Mouse (Mus musculus) neural tube, embryonic 11.5 days (tissue): ENCODE data around the gene Cercam. TPM values are rescaled to one million over a fixed set of nuclear protein-coding genes. Genes with fewer than 3 reads are reported as not detected.

Experiments
- ATAC-seq: fragments of 200-750 bp; cut with Nextera tagmentation; 2 replicates; pipeline ENCODE4 v1.8.0; 2017; ENCODE audit warnings: moderate number of reproducible peaks, mild to moderate bottlenecking, moderate TSS enrichment, moderate library complexity; ENCODE audit not compliant: insufficient read depth, low FRiP score, low TSS enrichment
- DNase-seq: peaks from one replicate; pipeline ENCODE4 v3.0.0-alpha.2; 2015; ENCODE audit warnings: low spot score
- H3K27ac ChIP-seq: fragments of 300-500 bp; sonication (generic); 2 replicates; pipeline ENCODE4 v1.5.1; 2014; ENCODE audit warnings: low read depth, mild to moderate bottlenecking, low read length
- H3K27me3 ChIP-seq: fragments of 300-500 bp; sonication (generic); 2 replicates; pipeline ENCODE4 v1.6.1; 2014; ENCODE audit warnings: mild to moderate bottlenecking, low read length, mixed read lengths; ENCODE audit not compliant: control insufficient read depth, insufficient read depth
- H3K36me3 ChIP-seq: fragments of 300-500 bp; sonication (generic); 2 replicates; pipeline ENCODE4 v1.6.1; 2014; ENCODE audit warnings: mild to moderate bottlenecking, low read length, moderate library complexity, mixed read lengths; ENCODE audit not compliant: control insufficient read depth, insufficient read depth
- H3K4me1 ChIP-seq: fragments of 300-500 bp; sonication (generic); 2 replicates; pipeline ENCODE4 v1.6.1; 2014; ENCODE audit warnings: low read length, mixed read lengths; ENCODE audit not compliant: control insufficient read depth, insufficient read depth
- H3K4me2 ChIP-seq: fragments of 300-500 bp; sonication (generic); 2 replicates; pipeline ENCODE4 v1.6.1; 2014; ENCODE audit warnings: low read depth, mild to moderate bottlenecking, moderate library complexity
- H3K4me3 ChIP-seq: fragments of 300-500 bp; sonication (generic); 2 replicates; pipeline ENCODE4 v1.5.1; 2014; ENCODE audit warnings: low read depth, low read length
- H3K9ac ChIP-seq: fragments of 300-500 bp; sonication (generic); 2 replicates; pipeline ENCODE4 v1.6.1; 2014; ENCODE audit warnings: mild to moderate bottlenecking, low read length
- H3K9me3 ChIP-seq: fragments of 300-500 bp; sonication (generic); 2 replicates; pipeline ENCODE4 v1.6.1; 2016; ENCODE audit warnings: low read length; ENCODE audit not compliant: control insufficient read depth
- WGBS: fragments of 180-500 bp; shearing (Covaris S2); extraction: QIAGEN DNeasy Blood & Tissue Kit; methylation state at CpG from one replicate; pipeline ENCODE4 v1.1.7; 2014; 5-methylcytosine and 5-hydroxymethylcytosine counted together
- polyA plus RNA-seq: library from polyadenylated mRNA; unstranded; fragments of >200 nt; fragmentation: Nextera tagmentation; extraction: Ambion mirVana; gene quantifications from 2 replicates; pipeline ENCODE4 v1.2.1, GENCODE M21; 2014

Cercam gene
- polyA plus RNA-seq, 1 experiment from 2014 or later = 17.5 TPM

DNA sequence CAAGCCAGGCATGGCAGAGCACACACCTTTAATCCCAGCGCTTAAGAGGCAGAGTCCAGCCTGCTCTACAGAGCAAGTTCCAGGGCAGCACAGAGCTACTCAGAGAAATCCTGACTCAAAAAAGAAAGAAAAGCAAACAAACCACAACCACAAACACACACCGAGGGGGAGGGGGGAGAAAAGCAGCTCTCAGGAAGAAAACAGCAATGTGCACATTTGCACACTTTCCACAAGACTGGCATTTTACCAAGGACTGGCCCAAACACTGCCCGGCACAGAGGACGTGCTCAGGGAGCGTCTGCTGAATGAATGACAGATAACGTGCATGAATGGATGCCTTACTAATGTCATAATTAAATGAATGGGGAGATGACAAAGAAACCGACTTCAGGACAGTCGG, 19.9 kb upstream of the Cercam start:
- no peak overlapping the region for H3K4me2 ChIP-seq
- DNase-seq = no peak
- H3K4me3 ChIP-seq = no peak overlapping the region
- no peaks in the 10 kb centered on the region for H3K9me3 ChIP-seq
- WGBS = 52% methylated on average over 8 of the region's 8 CpGs
- peaks cover 16% of the 10 kb centered on the region for H3K27me3 ChIP-seq
- ATAC-seq = no peak
- peaks cover 55% of the 10 kb centered on the region for H3K4me1 ChIP-seq
- no peaks in the 10 kb centered on the region for H3K36me3 ChIP-seq
- H3K9ac ChIP-seq = no peak overlapping the region
- peak overlapping the region; percentile 80 for H3K27ac ChIP-seq

DNA sequence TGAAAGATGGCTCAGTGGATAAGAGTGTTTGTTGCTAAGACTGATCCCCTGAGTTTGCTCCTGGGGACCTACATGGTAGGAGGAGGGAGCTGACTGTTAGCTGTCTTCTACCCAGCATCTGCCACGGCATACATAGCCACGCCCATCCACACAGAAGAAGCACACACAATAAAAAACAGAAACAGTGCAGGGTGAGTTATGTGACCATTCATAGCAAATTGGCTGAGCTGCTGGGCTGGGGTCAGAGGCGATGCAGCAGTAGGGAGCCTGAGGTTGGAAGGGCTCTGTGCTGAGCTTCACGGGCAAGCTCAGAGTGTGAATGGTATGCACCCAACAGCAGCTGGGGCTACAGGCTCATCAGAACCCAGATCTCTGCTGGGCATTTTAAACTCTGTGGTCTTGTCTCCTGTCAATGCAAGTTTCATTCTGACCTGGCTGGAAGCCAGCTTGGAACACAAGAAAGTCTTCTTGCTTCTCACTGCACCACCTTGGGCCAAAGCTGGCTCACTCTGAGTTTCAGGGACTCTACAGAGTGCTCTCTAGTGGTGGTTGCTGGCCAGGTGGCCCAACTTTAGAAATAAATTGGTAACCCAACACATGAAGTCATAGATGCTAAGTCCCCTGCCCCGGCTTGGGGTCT, 19.0 kb upstream of the Cercam start:
- WGBS = 29% methylated on average over 5 of the region's 5 CpGs
- Histone ChIP-seq H3K4me2 (no peak overlapping the region), H3K9me3 (no peaks in the 10 kb centered on the region), H3K4me1 (peaks cover 49% of the 10 kb centered on the region), H3K4me3 (no peak overlapping the region), H3K9ac (peak overlapping the region; percentile 18; the same call in 1 of the 2 replicates), H3K27ac (peak overlapping the region; percentile 80), H3K27me3 (peaks cover 9% of the 10 kb centered on the region), H3K36me3 (no peaks in the 10 kb centered on the region)
- DNase-seq (peak; percentile 52), ATAC-seq (peak; percentile 10; the same call in 1 of the 2 replicates)

DNA sequence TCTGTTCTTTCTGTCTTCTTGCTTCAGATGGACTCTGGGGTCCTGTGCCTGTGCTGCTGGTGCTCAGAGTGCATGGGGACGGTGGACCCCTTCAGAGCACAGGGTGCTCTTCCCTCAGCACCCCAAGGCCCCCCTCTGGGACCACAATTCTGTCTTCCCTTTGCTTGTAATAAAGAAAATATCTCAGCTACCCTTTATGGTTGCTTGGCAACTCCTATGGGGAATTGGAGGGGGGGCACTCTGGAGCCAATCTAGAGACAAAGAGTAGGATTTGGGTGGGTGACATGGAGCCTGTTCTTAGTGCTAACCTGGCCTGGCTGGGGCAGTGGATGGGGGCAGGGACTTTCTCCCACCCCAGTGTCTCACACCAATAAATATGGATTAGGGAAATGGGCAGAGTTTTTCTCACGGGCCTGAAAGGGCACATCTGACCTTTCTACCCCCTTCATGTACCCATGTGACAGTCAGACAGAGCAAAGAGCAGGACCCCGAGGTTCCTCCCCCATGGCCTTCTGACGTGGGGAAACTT, 15.9 kb upstream of the Cercam start:
- Histone ChIP-seq H3K27ac (peak overlapping the region; percentile 90), H3K36me3 (no peaks in the 10 kb centered on the region), H3K9ac (peak overlapping the region; percentile 19), H3K4me3 (no peak overlapping the region), H3K27me3 (no peaks in the 10 kb centered on the region), H3K4me1 (peaks cover 55% of the 10 kb centered on the region), H3K9me3 (no peaks in the 10 kb centered on the region), H3K4me2 (no peak overlapping the region)
- peak; percentile 56 for DNase-seq
- ATAC-seq = no peak
- WGBS = 31% methylated on average over 4 of the region's 4 CpGs

DNA sequence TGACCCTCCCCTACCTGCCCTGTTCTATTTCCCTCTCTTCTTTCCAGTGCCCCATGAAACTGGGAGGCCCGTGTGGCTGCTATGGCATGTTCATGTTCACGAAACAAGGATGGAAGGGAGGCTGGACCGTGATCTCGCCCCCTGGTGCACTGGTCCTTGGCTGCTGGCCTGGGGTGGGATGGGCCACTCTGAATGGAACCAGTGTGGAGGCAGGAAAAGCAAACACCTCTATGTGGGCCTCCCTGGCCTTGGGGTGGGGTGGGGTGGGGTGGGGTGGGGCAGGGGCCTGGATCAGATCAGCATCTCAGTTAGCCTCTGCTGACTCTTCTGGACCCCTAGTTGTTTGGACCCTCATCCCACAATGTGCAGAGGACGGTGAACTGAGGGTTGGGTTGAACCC, 15.2 kb upstream of the Cercam start:
- no peak for DNase-seq
- no peak for ATAC-seq
- Histone ChIP-seq H3K27me3 (no peaks in the 10 kb centered on the region), H3K4me1 (peaks cover 59% of the 10 kb centered on the region), H3K4me3 (no peak overlapping the region), H3K36me3 (no peaks in the 10 kb centered on the region), H3K27ac (peak overlapping the region; percentile 90), H3K9ac (no peak overlapping the region), H3K9me3 (no peaks in the 10 kb centered on the region), H3K4me2 (no peak overlapping the region)
- 41% methylated on average over 5 of the region's 5 CpGs for WGBS

DNA sequence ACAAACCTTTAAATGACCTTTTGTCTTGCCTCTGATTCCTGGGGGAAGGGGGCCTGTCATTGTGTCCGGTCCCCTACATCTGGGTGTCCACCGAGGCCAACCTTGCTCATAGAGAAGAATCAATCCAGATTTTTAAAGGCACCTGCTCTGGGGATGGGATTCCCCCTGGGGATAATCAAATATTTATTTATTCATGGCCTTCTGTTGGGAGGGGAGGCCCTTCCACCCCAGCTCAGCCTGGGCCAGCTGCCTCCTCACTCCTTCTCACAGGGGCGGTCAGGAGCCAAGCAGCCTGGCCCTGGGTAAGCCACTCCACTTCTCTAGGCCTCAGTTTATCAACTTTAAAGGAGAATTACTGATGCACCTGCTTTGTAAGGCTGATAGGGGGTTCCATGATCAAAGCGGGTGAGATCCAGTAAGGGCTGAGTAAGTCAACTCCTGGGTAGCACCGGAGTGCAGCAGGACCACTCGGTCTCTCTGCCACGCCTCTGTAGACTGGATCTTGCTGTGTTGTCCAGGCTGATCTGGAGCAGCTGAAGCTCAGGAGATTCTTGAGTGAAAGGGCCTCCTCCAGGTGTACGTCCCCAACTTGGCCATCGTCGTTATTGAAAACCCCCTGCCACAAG, 13.3 kb upstream of the Cercam start:
- Histone ChIP-seq H3K36me3 (no peaks in the 10 kb centered on the region), H3K4me3 (no peak overlapping the region), H3K4me2 (peak overlapping the region; percentile 0; the same call in 1 of the 2 replicates), H3K27me3 (no peaks in the 10 kb centered on the region), H3K4me1 (peaks cover 44% of the 10 kb centered on the region), H3K9ac (peak overlapping the region; percentile 49; the same call in 1 of the 2 replicates), H3K27ac (peak overlapping the region; percentile 95), H3K9me3 (no peaks in the 10 kb centered on the region)
- DNase-seq = peak; percentile 54
- 24% methylated on average over 10 of the region's 10 CpGs for WGBS
- 0 out of 2 replicates have a peak, but pooled peaks have one; percentile 30 for ATAC-seq

DNA sequence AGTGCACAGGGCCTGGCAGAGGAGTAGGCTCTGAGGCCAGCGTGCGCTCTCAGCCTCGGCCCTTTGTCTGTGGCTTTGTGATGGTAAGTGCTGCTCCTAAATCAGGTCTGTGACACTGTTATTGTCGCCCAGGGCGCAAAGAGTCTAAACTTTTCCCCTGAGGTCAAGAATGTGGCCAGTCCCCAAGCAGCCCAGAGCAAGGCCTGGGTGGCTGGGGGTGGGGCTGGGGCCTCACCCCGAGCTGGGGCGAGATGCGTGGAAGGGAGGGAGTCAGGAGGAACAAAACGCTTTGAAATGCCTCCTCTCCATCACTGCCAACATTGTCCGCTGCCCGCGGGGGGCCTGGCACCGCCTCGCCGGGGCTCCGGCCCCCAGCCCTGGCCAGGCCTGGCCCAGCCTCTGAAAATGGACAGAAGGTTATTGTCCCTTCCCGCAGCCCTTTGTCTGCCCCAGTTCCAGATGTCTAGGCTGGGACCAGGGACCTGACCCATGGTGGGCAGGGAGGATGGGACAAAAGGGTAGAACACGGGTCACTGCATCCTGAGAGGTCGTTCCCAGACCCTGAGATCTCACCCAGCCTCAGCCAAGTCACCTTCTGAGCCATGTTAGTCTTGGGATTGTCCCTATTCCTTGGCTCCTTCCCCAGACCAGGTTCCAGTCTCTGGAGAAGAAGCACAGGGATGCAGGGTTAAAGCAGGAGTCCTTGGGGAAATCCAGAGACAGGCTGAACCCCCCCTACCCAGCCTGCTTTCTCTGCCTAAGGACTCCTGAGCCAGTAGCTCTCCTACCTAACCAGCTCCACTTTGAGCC, 12.3 kb upstream of the Cercam start:
- no peaks in the 10 kb centered on the region for H3K36me3 ChIP-seq
- ATAC-seq (peak; percentile 77), DNase-seq (peak; percentile 84)
- no peak overlapping the region for H3K4me3 ChIP-seq
- peak overlapping the region; percentile 6 for H3K4me2 ChIP-seq
- 4% methylated on average over 19 of the region's 19 CpGs for WGBS
- peak overlapping the region; percentile 95 for H3K27ac ChIP-seq
- H3K4me1 ChIP-seq = peaks cover 42% of the 10 kb centered on the region
- no peaks in the 10 kb centered on the region for H3K9me3 ChIP-seq
- no peaks in the 10 kb centered on the region for H3K27me3 ChIP-seq
- H3K9ac ChIP-seq = peak overlapping the region; percentile 49

DNA sequence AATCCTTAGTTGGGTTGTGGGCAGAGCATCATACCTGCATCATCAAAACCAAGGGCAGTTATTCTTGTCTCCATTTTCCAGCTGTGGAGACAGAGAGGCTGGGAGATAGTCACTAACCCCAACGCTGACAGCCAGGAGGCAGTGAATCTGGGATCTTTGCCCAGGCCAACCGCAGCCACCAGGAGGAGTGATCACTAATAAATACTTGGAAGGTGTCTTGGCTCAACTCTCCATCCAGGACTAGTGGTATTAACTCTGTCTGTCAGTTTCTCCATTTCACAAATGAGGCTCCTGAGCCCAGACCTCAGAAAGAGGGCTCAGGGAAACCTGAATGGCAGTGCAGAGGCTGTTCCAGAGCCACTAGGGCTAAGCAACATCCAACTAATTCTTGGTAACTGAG, 11.6 kb upstream of the Cercam start:
- no peaks in the 10 kb centered on the region for H3K9me3 ChIP-seq
- no peaks in the 10 kb centered on the region for H3K36me3 ChIP-seq
- H3K9ac ChIP-seq = peak overlapping the region; percentile 49
- no peak for ATAC-seq
- no peak overlapping the region for H3K4me3 ChIP-seq
- no peak overlapping the region for H3K4me2 ChIP-seq
- WGBS = 24% methylated on average over 2 of the region's 2 CpGs
- no peaks in the 10 kb centered on the region for H3K27me3 ChIP-seq
- peaks cover 39% of the 10 kb centered on the region for H3K4me1 ChIP-seq
- no peak for DNase-seq
- H3K27ac ChIP-seq = peak overlapping the region; percentile 95

DNA sequence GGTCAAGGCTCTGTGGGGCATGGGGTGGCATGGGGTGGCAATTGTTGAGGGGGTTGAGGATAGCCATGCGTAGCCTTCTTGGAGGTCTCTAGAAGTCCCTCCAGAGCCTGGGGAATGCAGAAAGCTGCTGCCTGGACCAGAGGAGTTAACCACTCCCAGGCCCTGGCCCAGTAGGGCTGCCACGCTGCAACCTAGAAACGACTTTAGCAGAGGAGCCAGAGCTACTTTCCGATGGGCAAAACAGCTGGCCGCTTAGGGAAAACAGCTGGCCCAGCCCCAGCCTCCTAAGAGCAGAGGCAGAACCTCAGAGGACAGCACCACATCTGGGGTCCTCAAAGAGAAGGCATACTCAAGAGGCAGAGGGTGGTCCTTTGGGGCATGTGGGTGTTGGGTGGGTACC, 11.0 kb upstream of the Cercam start:
- Histone ChIP-seq H3K27ac (peak overlapping the region; percentile 95; the same call in 1 of the 2 replicates), H3K4me1 (peaks cover 36% of the 10 kb centered on the region), H3K36me3 (no peaks in the 10 kb centered on the region), H3K4me3 (no peak overlapping the region), H3K9me3 (no peaks in the 10 kb centered on the region), H3K27me3 (no peaks in the 10 kb centered on the region), H3K9ac (no peak overlapping the region), H3K4me2 (no peak overlapping the region)
- WGBS = 51% methylated on average over 5 of the region's 5 CpGs
- ATAC-seq = no peak
- DNase-seq = no peak
